Mouse (Mus musculus) adrenal gland, adult 2 months (tissue): ENCODE data around the gene Notch2. TPM values are rescaled to one million over a fixed set of nuclear protein-coding genes. Genes with fewer than 3 reads are reported as not detected.
"Not testable (repeated sequence)": the region's sequence is repeated elsewhere in the genome, so short reads cannot be mapped to it uniquely, and the experiment has no call there.

ENCODE experiments used
- DNase-seq: peaks from one replicate; pipeline ENCODE4 v3.0.0; 2021
- polyA plus RNA-seq: library from polyadenylated mRNA; depleted of rRNA; stranded (reverse); fragments of >200 nt; gene quantifications from 2 replicates; pipeline ENCODE4 v1.2.3, GENCODE M21; 2012
- total RNA-seq, 2 experiments: library from RNA; stranded (reverse); gene quantifications; 2 replicates each; pipeline ENCODE4 v1.2.3; 2021

Notch2 gene
- total and polyA plus RNA-seq, 3 experiments, result 33.9 to 70.1 (median 53.8) TPM

DNA sequence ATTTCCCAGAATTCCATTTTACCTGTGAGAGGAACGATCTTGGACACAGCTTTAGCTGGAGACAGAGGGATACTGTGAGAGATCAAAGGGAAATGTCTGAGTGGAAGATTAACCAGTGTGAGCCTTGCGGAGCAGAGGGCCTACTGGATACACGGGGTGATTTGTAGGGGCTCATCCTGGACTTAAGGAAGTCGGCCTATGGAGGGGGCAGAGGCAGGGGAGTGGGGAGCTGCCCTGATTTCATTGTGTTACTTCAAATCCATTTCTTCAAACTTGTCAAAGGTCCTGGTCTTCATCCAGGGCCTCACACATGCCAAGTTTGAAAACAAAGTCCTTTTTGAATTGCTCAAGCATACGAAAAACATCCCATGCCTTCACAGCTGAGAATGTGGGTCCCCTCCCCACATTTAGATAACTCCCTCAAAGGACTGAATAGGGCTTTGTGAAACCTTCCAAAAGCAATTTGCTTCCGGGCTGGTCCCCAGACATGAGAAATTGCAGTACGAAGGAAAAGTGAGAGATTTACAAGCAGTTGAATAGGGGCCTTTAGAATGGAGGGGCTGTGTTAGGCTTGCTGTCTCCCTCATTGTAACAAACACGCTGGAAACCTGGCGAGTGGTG, 91.6 kb downstream of the Notch2 start:
- no peak for DNase-seq

DNA sequence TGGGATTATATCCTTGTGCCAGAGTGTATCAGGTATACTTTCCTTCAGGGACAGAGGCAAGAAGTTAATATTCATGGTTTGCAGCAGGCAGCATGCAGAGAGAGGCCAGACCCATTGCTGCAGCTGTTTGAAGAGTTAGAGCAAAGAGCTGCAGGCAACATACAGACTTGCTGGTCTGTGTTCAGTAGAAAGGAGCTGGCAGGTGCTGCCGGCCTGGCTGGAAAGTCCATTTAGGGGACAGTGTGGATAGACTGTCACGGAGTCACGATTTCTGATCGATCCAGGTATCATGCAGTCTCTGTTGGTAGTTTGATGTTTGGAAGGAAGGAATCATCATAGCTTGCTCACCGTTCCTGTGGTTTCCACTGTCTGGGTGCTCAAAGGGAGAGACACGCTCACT, 92.2 kb downstream of the Notch2 start:
- no peak for DNase-seq

DNA sequence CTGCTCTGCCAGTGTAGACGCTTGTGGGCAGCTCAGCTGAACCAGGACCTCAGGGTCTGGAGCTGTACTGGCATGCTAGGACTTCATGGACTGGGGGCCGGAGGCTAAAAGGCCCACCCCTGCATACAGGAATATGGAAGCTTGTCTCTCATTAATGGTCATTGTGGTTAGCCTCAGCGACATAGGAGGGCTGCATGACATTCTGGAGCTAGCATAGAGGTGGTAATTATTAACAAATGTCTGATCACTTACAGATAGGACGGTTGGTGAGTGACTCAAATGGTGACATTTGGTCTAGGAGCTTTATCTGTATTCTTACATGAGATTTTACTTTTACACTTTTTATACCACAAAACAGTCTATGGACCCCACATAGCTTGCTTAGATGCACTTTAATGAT, 92.8 kb downstream of the Notch2 start:
- DNase-seq, result no peak

DNA sequence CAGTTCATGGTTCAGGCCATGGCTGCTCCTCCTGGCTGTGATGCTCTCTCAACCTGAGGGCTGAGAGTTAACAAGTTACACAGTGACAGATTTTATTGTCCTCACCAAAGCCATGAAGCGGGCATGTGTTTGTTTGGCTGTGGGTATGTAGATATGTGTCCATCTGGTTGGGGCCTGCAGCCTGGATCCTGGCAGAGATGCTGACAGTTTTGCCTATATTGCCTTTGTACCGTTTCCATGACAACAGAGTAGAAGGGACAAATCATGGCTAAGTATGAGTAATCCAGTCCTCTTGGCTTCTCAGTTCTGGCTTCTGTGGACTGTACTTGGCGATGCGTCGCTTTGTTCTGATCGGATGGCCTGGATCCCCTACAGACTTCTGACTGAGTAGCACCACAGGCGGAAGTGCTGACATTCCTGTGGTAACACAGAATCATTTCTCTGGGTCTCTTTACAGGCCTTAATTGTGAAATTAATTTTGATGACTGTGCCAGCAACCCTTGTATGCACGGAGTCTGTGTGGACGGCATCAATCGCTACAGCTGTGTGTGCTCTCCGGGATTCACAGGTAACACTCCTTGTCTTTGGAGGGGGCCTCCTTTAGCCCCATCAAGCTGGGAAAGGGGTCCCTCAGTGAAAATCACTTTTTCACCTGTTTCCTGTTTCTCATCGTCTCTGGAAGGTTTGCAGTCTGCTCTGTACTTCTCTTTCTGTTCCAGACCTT, 93.4 kb downstream of the Notch2 start:
- no peak for DNase-seq

DNA sequence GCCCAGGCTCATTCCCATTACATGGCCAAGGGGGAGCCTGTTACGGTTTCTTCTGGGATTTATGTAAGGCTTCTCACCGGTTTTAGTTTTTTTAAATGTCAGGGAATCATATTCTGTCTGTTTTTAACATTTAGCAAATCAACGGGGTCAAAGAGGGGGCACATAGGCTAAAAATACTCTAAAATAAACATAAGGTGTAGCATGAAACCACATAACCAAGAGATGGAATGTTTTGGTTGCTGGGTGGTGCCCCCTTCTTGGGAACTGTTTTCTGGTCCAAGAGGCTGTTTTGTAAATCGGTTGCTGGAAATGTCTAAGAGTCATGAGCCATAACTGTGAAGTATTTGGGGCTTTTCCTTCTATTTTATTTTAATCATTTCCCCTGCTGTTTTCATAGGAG, 95.1 kb downstream of the Notch2 start:
- DNase-seq, result no peak

DNA sequence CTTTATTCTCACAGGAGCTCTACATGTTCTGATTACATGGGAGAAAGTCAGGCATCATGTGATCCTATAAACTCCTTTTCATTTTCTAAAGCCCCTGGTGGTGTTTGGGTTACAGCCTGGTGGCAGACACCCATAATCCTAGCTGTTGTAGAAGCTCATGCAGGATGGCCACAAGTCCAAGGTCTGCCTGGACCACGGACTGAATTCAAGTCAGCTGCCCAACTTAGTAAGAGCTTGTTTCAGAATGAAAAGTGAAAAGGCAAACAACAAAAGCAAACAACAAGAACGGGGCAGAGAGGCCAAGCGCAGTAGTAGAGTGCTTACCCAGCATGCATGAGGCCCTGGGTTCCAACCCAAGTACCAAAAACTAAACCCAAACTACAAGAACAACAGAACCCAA, 95.5 kb downstream of the Notch2 start:
- DNase-seq, result no peak

DNA sequence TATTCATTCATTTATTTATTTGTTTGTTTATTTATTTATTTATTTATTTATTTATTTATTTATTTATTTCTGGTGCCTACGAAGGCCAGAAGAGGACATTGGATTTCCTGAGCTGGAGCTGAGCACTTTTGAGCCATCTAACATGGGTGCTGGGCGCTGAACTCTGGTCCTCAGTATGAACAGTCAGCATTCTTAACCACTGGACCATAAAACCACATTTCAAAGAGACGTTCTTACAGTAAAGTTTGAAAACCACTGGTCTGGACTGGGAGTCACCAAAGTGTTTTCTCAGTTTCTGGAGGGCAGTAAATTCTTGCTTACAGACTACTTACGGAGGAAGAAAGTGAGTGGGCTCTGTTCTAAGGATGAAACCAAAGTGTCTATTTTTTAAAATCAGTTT, 97.3 kb downstream of the Notch2 start:
- no peak for DNase-seq

DNA sequence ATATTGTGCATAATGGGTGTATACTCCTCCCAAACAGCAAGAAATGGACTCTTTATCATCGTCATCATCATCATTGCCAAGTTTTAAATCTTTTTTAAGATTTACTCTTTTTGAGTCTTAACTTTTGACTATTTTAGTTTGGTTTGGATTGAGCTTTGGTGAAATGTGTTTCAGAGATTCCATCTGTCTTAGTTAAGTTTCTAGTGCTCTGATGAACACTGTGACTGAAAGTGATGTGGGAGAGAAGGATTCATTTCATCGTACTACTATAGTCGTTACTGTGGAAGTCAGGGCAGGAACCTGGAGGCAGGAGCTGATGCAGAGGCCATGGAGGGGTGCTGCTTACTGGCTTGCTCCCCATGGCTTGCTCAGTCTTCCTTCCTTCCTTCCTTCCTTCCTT, 104.9 kb downstream of the Notch2 start:
- no peak for DNase-seq

DNA sequence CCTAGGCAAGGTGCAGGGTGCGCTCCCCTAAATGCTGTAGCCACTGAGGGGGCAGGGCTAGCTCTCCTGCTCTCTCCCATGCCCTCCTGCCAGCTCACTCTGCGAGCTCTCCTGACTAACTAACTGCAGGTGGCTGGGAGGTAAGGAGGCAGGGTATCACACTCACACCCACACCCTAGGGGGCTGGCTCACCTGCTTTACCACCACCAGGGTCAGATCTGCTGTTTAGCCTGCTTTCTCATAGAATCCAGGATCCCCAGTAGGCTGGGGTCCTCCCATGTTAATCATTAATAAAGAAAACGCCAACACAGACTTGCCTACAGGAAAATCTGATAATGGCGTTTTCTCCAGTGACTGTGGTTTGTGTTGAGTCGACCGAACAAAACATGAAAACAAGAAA, 106.0 kb downstream of the Notch2 start:
- DNase-seq, result no peak

DNA sequence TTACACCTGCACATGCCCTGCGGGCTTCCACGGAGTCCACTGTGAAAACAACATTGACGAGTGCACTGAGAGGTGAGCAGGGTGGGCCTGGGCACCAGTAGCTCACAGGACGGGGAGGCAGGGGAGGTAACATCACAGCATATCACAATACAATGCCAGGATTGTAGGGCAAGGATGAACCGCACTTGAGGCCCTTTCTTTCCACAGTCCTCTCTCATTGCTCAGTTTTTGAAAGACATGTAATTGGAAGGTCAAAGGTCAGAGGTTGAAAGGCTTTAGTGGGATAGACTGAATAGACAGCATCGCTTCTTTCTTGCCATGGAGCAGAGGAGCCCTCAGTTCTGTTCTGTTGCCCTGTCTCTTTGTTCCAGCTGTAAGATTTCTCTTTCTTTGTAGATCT, 107.6 kb downstream of the Notch2 start:
- DNase-seq, result no peak

DNA sequence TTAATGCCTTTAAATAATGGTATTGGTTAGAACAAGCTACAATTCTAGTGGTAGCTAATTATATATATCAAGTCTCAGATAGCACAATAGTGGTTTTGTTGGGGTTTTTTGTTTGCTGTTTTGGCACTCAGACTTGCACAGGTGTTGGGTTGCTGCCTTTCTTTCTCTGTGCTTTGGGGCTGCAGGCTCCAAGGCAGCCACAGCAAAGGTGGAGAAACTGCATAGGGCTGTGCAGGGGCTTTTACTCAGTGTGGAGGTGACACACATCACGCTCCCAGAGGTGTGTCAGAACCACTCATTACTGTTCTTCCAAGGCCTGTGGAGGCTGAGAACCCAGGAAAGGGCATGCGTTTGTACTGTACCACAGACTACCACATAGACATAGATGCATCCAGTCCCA, 114.4 kb downstream of the Notch2 start:
- no peak for DNase-seq

DNA sequence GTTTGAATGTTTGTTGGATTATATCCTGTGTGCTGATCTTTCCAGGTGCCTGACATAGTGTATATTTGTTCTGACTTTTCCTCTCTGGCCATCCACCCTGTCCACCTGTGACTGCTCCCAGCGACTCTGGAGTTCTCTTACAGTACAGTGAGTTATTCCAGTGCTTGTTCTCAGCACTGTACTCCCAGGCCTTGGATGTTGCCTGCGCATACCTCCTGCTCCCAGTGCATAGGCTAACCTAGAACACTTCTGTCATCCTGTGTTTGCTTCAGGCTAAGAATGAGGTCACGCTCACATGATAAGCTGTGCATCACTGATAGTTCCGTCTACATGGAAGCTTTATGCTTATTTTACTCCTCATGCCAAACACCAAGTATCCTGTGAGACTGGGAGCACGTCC, 115.4 kb downstream of the Notch2 start:
- DNase-seq, result no peak

DNA sequence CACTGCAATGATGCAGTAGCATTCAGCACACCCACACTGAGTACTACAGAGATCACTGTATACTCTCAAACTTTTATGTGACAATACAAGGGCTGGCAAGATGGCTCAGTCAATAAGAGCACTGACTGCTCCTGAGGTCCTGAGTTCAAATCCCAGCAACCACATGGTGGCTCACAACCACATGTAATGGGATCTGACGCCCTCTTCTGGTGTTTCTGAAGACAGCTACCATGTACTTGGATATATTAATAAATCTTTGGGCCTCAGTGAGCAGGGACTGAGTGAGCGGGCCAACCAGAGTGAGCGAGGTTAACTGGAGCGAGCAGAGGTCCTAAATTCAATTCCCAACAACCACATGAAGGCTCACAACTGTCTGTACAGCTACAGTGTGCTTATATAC, 118.8 kb downstream of the Notch2 start:
- DNase-seq, result not testable (repeated sequence)

DNA sequence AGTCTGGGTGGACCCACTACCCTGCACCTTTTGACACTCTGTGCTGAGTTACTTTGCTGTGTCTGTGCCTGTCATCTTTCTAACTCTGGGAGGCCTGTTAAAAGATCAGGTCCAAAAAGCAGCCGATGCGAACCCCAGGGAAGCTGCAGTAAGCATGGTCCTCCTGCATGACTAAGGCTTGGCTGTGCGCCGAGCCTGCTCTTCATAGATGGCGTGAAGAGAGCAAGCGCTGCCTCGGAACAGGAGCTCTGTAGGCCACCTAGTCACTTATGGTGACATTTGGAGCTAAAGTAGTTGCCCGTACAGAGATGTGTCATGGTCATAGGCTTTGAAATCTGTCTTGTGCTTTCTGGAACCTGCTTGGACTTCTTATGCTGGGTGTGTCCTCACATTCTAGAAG, 119.3 kb downstream of the Notch2 start:
- DNase-seq, result no peak

DNA sequence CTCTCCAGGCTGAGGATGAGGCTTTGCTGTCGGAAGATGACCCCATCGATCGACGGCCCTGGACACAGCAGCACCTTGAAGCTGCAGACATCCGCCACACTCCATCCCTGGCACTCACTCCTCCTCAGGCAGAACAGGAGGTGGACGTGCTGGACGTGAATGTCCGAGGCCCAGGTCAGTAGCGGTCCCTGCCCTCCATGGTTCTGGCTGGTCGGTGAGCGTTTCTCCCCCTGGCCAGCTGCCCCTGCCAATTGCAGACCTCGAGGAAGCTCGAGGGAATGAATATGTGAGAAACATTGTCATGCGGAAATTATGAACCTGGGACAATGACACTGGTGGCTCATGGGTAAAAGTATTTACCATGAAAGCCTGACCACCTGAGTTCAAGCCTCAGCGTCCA, 128.1 kb downstream of the Notch2 start:
- DNase-seq, result no peak

DNA sequence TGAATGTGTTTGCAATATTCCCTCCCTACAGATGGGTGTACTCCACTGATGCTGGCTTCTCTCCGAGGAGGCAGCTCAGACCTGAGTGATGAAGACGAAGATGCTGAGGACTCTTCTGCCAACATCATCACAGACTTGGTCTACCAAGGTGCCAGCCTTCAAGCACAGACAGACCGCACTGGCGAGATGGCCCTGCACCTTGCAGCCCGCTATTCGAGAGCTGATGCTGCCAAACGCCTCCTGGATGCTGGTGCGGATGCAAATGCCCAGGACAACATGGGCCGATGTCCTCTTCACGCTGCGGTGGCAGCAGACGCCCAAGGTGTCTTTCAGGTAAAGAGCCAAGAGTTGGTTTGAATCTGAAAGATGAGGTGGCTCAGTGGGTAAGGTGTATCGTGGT, 129.5 kb downstream of the Notch2 start:
- DNase-seq, result no peak

DNA sequence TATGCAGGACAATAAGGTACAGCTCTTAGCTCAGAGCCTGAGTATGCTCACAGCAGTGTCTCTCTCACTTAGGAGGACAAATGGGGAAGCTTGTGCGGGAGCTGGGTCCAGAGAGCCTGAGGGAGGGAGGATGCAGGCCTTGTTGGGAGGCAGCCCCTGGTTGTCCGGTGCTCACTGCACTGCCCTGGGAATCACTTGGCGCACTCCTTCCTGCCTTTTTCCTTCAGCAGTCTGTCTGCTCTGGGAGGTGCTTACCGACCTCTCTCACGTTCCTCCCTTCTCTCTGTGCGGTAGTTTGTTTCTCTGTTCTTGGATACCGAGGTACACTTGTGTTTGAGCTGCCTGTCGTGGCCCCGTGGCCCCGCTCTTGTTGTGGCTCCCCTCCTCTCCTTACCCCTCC, 131.9 kb downstream of the Notch2 start:
- DNase-seq, result no peak

DNA sequence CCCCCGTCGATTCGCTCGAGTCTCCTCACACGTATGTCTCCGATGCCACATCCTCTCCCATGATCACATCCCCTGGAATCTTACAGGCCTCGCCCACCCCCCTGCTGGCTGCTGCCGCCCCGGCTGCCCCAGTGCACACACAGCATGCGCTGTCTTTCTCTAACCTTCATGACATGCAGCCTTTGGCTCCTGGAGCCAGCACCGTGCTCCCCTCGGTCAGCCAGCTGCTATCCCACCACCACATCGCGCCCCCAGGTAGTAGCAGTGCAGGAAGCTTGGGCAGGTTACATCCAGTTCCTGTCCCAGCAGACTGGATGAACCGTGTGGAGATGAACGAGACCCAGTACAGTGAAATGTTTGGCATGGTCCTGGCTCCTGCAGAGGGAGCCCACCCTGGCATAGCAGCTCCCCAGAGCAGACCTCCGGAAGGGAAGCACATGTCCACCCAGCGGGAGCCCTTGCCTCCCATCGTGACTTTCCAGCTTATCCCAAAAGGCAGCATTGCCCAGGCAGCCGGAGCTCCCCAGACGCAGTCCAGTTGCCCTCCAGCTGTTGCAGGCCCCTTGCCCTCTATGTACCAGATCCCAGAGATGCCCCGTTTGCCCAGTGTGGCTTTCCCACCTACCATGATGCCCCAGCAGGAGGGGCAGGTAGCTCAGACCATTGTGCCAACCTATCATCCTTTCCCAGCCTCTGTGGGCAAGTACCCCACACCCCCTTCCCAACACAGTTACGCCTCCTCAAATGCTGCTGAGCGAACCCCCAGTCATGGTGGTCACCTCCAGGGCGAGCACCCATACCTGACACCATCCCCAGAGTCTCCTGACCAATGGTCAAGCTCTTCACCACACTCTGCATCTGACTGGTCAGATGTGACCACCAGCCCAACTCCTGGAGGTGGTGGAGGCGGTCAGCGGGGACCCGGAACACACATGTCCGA, 133.4 kb downstream of the Notch2 start:
- DNase-seq, result no peak

DNA sequence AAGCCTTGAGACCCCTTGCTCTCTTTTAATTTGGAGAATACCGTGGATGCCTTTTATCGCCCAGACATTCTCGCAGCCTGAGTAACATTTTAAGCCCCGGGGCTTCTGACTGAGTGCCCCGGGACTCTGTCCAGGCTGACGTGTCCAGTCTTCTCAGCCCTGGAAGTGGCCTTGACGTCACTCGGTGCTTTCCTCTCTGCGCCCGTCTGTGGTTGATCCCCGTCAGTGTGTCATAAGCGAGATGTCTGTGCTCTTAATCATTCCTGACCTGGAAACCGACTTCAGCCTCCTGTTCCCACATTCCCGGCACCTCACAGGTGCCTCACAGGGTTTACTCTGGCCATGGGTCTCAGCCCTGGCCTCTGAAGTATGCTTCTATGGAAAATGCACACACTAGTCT, 134.4 kb downstream of the Notch2 start:
- peak; percentile 86 for DNase-seq

DNA sequence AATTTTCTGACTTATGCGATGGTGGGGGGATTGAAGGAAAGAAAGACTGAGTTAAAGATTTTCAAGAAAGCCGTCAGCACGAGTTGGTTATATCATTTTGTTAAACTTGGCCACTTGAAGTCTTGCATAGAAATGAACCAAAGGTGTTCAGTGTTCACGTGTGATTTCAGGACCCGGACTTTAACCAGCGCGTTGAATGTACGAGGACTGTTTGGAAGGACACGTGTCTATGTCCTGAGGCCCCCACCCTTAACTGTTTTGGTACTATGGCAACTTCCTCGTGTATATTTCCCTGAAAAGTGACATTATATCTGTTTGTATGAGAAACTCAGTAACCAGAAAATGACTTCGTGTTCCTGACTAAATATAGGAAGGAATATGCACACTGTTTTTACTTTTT, 136.6 kb downstream of the Notch2 start:
- no peak for DNase-seq

DNA sequence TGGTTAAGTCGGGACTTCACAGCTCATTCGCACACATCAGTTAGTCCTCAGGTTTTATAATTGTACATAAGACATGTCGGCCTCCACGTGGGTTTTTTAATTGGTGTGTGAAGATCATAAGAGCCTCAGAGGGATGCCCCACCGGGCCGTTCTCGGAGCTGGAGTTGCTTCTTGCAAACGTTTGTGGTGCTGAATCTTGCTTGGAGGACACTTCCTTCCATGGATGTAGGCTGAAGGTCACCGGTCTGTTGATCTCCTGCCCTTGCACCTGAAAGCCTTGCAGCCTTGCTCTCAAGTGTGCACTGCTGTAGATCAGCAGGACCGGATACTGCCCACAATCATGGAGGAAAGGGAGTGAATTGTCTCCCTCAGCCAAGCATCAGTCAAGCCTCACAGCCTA, 137.7 kb downstream of the Notch2 start:
- no peak for DNase-seq

DNA sequence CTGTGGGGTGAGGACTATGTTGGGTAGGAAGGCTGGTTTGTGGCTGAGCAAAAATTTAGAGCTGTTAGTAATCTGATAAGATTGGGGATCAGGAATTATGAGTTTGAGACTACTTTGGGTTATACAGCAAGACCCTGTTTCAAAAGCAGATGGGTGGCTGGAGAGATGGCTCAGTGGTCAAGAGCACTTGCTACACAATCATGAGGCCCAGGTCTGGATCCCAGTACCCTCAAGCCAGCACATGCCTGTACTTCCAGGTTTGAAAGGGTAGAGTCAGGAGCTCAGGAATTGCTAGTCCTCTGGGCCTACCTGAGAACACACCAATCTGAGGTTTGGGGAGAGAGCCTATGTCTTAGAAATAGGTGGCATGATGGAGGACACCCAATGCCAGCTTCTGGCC, 140.1 kb downstream of the Notch2 start:
- DNase-seq, result no peak

DNA sequence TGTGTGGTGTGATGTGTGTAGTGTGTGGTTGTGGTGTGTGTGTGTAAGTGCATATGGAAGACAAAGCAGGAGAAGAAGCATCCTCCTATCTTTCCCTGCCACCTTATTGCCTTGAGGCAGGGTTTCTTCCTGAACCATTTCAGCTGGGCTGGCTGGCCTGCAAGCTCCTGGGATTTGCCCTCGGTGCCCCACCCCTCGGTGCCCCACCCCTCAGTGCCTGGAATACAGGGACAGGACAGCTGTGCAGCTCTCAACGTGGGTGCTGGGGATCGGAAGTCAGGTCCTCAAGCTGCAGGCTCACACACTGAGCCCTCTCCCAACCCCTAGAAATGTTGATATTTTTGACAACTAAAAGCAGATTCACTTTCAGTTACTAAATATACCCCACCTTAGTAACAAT, 142.8 kb downstream of the Notch2 start:
- no peak for DNase-seq
